Mouse (Mus musculus): ENCODE data around the gene A630073D07Rik.
"Not testable (repeated sequence)": the region's sequence is repeated elsewhere in the genome, so short reads cannot be mapped to it uniquely, and the experiment has no call there.

The A630073D07Rik gene

DNA sequence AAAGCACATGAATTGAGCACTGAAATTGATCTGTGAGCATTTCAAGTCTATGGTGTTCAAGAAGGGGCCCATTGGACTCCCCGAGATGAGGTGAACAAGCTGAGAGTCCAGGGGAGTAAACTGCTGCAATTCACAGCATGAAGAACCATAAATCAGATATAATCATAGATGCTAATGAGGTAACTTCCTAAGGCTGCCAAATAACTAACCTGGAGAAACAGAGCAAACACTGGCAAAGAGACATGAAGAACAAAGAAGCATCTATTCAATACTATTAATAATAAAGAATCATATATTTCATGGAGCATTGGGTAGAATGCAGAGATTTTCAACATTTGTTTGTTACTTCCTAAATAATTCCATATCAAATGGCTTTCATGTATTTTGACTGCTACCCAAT is at the start of gene A630073D07Rik:
Gene A630073D07Rik (minus strand): TSS at position 101 of the 400 bp plus-strand sequence.
- no peak for DNase-seq (ENCODE audit: low spot score)

DNA sequence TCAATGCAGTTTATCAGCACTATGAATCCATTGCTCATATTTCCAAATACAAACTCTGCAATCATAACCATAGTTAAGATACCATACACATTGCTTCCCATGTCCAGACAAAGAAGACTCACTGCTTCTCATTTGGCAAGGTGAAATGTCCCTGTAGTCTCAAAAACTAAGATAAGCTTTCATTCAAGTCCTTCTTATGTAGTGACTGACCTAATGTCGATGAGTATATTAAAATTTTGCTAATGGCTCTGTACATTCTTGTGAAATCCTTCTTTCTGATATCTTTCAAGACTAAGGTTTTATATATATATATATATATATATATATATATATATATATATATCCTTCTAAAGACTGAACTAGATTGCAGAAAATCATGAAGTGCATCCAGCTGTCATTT is 49.6 kb upstream of the A630073D07Rik start, which contains the start of gene Tas2r121:
Gene Tas2r121 (minus strand): TSS at position 101 of the 400 bp plus-strand sequence.
- DNase-seq (ENCODE audit: low spot score): no peak

DNA sequence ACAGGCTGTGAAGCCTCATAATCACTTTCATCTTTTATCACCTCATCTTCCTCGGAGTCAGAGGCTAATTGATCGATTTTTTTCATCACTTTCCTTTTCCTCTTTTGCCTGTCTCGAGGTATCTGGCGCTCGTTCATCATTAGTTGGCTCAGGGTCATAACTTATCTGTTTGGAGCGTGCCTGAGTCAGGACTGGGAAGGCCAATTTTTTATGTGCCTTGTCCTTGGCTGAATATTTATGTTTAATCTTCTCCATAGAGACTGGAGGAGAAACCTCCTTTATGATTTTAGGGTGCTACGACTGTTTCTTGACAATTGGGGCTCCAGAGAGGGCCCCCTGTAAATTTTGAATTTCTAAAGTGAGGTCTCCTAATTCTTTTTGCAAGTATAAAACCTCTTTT is 40.3 kb upstream of the A630073D07Rik start:
- DNase-seq (ENCODE audit: low spot score): not testable (repeated sequence)

DNA sequence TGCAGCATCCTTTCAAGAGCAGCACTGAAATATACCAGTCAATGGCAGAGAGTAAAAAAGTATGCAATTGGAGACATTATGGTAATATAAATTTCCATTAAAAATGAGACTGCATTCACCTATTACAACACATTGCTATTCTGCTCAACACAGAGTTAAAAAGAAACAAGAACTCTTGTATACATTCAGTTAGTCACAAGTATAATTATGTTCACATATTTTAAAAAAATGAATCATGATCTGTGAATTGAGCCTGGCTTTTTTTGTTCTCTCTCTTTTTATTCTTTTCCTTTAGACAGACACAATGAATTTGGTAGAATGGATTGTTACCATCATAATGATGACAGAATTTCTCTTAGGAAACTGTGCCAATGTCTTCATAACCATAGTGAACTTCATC is 5.3 kb upstream of the A630073D07Rik start, which contains the start of gene Tas2r120:
Gene Tas2r120 (plus strand): TSS at position 301 of the 400 bp plus-strand sequence.
- DNase-seq (ENCODE audit: low spot score): no peak

DNA sequence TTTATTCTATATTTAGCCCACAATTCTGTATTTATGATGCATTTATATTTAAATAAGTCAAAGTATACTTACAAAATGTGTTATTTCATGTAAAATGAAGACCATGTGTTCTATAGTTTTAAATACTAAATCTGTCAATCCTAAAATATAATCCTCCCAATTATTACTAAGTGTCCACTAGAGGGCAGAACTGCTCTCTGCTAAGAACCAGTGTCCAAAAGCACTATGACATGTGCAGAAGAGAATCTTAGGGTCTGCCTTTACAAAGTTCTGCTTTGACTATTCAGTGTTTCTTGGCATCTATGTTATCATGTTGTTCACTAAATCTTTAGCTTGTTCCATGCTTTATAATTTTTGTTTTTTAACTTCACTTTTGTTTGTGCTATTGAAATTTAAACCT is 1.9 kb downstream of the A630073D07Rik start:
- no peak for DNase-seq (ENCODE audit: low spot score)

DNA sequence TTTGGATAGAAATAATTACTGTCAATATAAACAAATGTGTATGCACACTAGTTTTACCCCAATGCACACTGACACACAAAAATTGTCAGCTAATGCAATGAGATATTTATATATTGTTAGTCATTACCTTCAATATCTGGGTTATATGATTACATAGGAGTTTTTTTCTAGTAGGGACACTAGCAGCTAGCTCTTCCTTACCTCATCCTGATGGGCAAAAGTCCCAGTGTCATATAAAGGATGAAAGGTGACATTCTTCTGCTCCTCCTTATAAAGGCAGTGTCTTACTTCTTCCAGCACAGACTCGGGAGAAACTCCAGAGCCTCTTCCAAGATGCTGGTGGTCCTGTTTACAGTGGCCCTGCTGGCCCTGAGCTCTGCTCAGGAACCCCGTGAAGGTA is 55.7 kb downstream of the A630073D07Rik start, which contains the start of gene Prp2:
Gene Prp2 (plus strand): TSS at position 301 of the 400 bp plus-strand sequence.
- not testable (repeated sequence) for DNase-seq (ENCODE audit: low spot score)

All from ovary, postnatal 36 days (tissue).